Mouse (Mus musculus) frontal cortex, postnatal 14 days (tissue): Measurements from ENCODE around the gene Troap.
A peak's percentile ranks its signal among the peaks of the same experiment; 100 is the strongest.
"Not testable (repeated sequence)": the region's sequence is repeated elsewhere in the genome, so short reads cannot be mapped to it uniquely, and the experiment has no call there.

Experiments
- DNase-seq, 2 experiments: peaks; one replicate each; pipeline ENCODE4 v3.0.0; 2022; ENCODE audit warnings: low spot score in 2 of 2

The Troap gene

DNA sequence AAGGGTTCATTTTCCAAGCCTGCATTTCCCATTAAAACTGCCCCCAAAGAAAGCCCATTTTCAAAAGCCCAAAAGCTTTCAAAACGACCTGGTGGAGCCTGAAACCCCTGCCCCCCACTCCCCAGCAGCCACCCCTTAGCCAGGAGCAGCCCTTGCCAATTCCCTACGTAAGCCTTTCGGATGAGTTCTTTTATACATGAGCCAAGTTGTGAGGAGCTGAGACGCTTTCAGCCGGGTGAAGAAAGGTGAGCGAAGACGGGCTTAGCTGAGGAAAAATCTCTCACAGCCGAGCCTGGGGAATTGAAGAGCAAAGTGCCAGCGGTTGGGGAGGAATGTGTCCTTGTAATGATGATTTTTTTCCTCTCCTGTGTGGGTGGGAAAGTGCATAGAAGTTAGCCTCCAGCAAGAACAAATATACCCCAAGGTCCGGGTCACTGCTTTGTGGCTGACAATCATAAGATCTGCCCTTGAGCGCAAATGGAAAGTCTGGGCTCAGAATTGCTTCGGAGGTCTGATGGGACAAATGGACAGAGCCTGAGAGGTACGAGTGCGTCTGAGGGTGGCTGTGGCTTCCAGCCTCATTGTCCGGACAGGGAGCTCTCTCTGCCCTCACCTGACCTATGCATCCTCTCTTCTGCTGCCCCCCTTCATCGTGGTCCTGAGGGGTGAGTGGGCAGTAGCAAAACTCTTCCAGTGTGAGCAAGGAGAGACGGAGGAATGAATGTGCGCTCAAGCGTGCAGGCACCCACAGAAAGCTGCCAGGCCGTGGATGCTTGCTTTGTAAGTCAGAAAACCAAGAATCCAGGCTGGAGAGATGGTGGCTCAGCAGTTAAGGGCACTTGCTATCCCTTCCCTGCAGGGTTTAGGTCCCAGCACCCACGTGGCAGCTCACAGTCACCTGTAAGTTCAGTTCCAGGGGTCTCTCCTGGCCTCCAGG lies 33.2 kb upstream of the Troap start:
- DNase-seq, result peak in 1 of 2 experiments; percentile 3

GRCm38 (mm10) chr15:99042334-99042733 lies 32.0 kb upstream of the Troap start:
- no peak for DNase-seq

GRCm38 (mm10) chr15:99044854-99045253 lies 29.5 kb upstream of the Troap start:
- DNase-seq, result no peak

GRCm38 (mm10) chr15:99045734-99046133 lies 28.6 kb upstream of the Troap start:
- not testable (repeated sequence) for DNase-seq

DNA sequence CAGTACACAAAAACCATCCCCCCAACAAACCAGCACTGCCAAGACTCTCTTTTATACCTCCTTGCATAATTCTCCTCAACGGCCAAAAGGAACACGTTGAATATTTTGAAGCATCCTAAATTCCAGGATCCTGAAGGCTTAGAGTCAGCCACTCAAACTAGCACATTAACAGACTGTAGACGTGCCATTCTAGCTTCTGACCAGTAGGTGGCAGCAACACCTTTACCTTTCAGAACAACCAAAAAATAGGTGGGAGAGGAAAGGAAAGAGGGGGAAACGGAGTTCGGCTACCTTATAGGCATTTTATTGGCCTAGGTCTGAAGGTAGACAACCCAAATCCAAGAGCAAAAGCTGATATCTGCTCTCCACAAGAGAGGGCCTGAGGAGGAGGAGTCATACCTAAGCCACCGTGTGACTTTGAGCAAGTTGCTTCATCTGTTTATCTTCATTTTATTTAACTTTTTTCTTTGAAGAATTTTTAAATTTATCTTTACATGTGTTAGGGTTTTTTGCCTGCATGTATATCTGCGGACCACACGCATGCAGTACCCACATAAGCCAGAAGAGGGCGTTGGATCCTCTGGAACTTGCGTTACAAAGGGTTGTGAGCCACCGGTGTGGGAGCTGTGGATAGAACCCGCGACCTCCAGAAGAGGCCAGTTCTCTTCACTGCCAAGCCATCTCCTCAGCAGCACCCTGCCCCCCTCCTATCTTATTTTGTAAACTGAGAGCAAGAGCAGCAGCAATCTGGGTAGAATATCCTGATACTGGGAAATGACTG lies 24.7 kb upstream of the Troap start:
- DNase-seq, result peak in 1 of 2 experiments; percentile 66

DNA sequence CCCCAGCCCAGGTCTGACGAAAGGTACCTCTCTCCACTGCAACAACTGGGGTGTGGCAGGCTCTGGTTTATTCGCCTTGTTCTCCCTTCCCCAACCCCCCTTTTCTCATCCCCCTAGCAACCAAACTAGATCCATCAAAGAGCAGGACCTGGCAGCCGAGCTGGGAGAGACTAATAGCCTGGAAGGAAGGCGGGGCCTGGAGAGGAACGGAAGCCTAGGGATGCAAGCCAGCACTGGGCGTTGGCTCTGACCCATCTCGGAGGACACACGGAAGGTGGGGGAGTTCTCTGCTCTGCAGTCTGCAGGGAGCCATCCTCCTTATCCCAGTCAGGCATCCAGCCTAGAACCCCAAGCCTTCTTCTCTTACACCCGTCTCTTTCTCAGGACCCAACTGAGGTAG lies 21.0 kb upstream of the Troap start:
- DNase-seq, result no peak

DNA sequence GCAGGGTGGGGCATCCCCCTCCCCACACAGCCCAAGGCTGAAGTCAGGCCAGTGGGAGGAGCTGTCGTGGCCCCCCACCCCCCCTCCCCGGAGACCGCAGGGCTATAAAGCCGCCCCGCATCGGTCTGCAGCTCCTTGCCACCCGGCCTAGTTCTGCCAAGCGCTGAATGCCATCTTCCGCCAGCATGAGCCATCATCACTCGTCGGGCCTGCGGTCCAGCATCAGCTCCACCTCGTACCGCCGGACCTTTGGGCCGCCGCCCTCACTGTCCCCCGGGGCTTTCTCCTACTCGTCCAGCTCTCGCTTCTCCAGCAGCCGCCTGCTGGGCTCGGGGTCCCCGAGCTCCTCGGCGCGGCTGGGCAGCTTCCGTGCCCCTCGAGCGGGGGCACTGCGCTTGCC lies 19.3 kb upstream of the Troap start, which contains the start of gene Prph:
Prph (plus strand) TSS at position 135 of the 400 bp plus-strand sequence.
- no peak for DNase-seq

GRCm38 (mm10) chr15:99055511-99055961 lies 18.8 kb upstream of the Troap start:
- no peak for DNase-seq

DNA sequence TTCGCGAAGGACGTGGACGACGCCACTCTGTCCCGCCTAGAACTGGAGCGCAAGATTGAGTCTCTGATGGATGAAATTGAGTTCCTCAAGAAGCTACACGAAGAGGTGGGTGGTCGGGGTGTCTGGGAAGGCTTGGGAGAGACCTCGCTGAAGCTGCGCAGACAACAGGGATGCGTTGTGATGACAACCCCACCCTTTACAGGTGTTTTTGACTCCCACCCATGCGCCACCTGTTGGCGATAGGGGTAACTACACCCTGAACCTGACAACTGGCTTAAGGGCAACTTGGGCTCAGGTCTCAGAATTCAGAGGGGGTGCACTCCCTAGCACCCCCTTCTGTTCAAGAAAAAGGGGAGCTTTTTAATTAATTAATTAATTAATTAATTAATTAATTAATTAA lies 18.0 kb upstream of the Troap start:
- DNase-seq, result no peak

GRCm38 (mm10) chr15:99065557-99066165 lies 8.7 kb upstream of the Troap start:
- DNase-seq, result no peak

GRCm38 (mm10) chr15:99071988-99072387 lies 2.4 kb upstream of the Troap start:
- DNase-seq, result no peak

GRCm38 (mm10) chr15:99074600-99075333 lies 392 bp downstream of the Troap start:
- DNase-seq, result peak; percentile 97 to 99

DNA sequence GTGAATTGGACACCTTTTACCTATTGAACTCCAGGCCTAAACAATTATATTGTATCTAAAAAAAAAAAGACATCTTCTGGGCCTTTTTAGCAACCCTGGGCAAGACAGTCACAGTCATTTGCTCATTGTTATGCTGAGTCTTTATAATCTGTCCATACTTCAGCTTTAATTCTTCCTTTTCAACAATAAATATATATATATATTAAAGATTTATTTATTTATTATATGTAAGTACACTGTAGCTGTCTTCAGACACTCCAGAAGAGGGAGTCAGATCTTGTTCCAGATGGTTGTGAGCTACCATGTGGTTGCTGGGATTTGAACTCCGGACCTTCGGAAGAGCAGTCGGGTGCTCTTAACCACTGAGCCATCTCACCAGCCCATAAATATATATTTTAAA lies 1.6 kb downstream of the Troap start:
- DNase-seq, result not testable (repeated sequence)

GRCm38 (mm10) chr15:99078181-99078910 lies 4.0 kb downstream of the Troap start:
- no peak for DNase-seq

DNA sequence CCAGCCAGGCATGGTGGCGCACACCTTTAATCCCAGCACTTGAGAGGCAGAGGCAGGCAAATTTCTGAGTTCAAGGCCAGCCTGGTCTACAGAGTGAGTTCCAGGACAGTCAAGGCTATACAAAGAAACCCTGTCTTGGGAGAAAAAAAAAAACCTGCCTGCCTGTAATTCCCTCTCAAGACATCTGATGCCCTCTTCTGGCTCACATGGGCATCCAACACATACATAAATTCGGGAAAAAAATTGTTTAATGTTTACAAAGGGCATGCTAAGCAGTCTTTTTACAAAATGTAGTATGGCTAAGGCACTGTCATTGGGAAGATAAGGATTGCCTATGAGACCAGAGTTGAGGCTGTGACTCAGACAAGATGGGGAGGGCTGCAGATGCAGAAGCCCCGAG lies 5.4 kb downstream of the Troap start:
- DNase-seq, result no peak

- DNase-seq, result no peak
Measured at GRCm38 (mm10) chr15:99082322-99082721, 7.9 kb downstream of the Troap start.

DNA sequence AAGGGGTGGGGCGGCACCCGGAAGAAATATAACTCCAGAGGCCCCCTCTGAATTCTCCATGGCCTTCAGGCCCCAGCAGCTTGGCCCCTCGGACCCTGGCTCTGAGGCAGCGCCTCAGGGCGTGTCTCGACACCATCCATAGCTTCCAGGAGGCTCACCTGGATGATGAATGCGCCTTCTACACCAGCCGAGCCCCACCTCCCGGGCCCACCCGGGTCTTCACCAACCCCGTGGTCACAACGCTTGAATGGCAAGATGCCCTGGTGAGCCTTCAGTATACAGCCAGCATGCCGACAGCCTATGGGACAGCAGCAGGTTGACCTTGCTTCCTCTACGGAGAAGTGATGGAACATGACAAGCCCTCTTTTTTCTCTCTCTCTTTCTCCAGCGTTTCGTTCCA lies 8.5 kb downstream of the Troap start:
- DNase-seq, result no peak

DNA sequence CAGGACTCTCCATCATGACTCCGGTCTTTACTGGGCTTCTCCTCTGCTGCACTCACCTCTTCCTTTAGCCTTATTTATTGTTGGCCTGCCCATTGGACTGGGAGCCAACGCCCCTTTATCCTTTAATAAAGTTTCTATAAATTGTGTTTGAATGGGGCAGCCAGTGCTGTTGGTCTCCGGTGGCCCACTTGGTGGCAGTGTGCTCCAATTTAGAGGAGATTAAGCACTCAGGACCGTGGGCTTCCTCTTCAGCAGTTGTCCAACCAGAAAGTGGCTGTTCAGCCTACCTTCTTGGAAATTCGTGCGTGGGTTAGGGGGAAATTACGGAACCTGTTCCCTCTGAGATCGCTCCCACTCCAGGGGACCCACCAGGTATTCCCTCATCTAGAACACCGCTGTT lies 8.9 kb downstream of the Troap start:
- no peak for DNase-seq

DNA sequence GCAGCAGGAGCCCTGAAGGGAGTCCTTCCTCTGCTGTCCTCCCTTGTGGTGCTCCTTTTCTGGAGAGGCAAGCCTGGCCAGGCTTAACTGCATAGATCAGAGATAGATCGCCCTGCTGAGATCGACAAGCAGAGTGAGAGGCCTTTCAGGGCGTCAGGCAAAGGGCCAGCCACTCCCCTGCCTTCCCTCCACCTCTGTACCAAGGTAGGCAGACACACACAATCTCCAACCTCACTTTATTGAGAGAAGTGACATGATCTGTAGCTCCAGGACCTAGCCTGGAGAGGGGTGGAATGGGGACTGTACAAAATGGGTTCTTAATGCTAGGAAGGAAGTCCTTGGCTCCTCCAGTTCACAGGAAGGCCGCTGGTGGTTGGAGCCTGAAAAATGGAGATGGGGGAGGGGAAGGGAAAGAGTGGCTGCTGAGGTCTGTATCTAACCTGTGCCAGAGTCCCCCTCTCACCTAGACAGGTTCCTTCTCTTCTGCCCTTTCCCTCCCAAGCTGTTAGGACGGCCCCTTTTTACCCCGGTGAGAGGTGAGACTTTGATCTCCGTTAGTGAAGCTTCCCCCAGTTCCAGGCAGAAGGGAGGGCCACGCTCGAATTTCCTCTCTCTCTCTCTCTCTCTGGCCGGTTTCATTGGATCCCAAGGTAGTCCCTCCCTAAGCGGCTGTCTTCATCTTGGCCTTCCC lies 9.6 kb downstream of the Troap start:
- DNase-seq, result no peak

DNA sequence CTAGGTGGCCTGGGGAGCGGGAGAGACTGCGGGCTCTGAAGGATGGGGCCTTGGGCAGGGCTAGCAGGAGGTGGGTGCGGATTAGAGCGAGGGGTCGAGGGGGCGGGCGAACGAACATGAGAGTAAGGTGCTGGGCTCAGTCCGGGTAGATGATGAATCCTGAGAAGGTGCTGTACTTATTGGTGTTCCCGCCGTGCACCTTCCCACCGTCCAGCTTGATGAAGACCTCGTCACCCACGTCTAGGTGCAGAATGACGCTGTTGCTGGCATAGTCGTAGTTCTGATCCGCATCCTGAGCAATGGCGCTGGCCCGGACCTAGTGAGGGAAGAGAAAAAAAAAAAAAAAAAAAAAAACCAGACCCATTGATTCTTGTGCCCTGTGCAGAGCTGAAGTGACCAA lies 10.2 kb downstream of the Troap start:
- DNase-seq, result no peak
